25 mouse cellular contexts compared by ENCODE assay signal in genomic region chr2:11219262-11219661, GRCm38 (mm10). TPM values are rescaled to one million over a fixed set of nuclear protein-coding genes. Genes with fewer than 3 reads are reported as not detected.
DNase-seq lines count a peak whose midpoint lies in the region; ATAC-seq and TF ChIP-seq lines count a peak whose summit lies in the region.
"Had no signal": no experiment of that assay in that cellular context is flagged by ENCODE, and none has a peak within 500 bp of the region (broad histone marks: within the 10 kb centered on the region; RNA-seq: fewer than 3 reads in every experiment).

No protein-coding gene starts in this region.

- H3K27ac ChIP-seq in heart, embryonic 12.5 days (ENCODE audit: poor library complexity, severe bottlenecking): no peak overlapping the region
- H3K27ac ChIP-seq in thymus, adult 2 months (ENCODE audit: control insufficient read depth, insufficient read depth, low read length): peak overlapping the region; percentile 66
- H3K27ac ChIP-seq: embryonic facial prominence, embryonic 10.5 days; embryonic facial prominence, embryonic 12.5 days; forebrain, embryonic 13.5 days had no signal

- no peaks in the 10 kb centered on the region for H3K4me1 ChIP-seq in heart, embryonic 12.5 days (replicated peaks)
- H3K4me1 ChIP-seq in thymus, adult 2 months (replicated peaks; ENCODE audit: control insufficient read depth, insufficient read depth, low read length): peaks cover 15% of the 10 kb centered on the region
- H3K4me1 ChIP-seq: embryonic facial prominence, embryonic 10.5 days; embryonic facial prominence, embryonic 12.5 days; forebrain, embryonic 13.5 days had no signal

- H3K9me3 ChIP-seq in heart, embryonic 12.5 days (replicated peaks): no peaks in the 10 kb centered on the region
- H3K9me3 ChIP-seq: embryonic facial prominence, embryonic 10.5 days; embryonic facial prominence, embryonic 12.5 days; forebrain, embryonic 13.5 days; G1E had no signal

- 84% methylated on average over 2 of the region's 2 CpGs for WGBS in heart, embryonic 12.5 days
- WGBS in thymus, adult 2 months: 95% methylated on average over 2 of the region's 2 CpGs

- no peaks in the 10 kb centered on the region for H3K27me3 ChIP-seq in heart, embryonic 12.5 days (replicated peaks)
- no peaks in the 10 kb centered on the region for H3K27me3 ChIP-seq in thymus, adult 2 months (ENCODE audit: control insufficient read depth, insufficient read depth, low read length)
- H3K27me3 ChIP-seq: CH12.LX; embryonic facial prominence, embryonic 12.5 days; forebrain, embryonic 13.5 days had no signal

- no peak overlapping the region for H3K9ac ChIP-seq in heart, embryonic 12.5 days
- H3K9ac ChIP-seq: embryonic facial prominence, embryonic 12.5 days; forebrain, embryonic 13.5 days had no signal

- no peak for ATAC-seq in heart, embryonic 12.5 days (ENCODE audit: insufficient number of reproducible peaks, low FRiP score)
- peak; percentile 35; the same call in 1 of the 2 replicates for ATAC-seq in granulocyte monocyte progenitor cell, adult 5-6 weeks (replicated peaks; ENCODE audit: poor library complexity, severe bottlenecking)
- 0 out of 2 replicates have a peak, but pooled peaks have one; percentile 32 for ATAC-seq in megakaryocyte progenitor cell, adult 5-6 weeks (replicated peaks; ENCODE audit: poor library complexity)
- ATAC-seq: CD4-positive, CD25-positive, alpha-beta regulatory T cell, adult 4 months; forebrain, embryonic 13.5 days; forebrain, embryonic 16.5 days had no signal

- DNase-seq in heart, adult 11 months: peak; percentile 36
- no peak for DNase-seq in thymus, adult 2 months
- DNase-seq in thymus, postnatal 10 days (ENCODE audit: low spot score in 2 of 2): no peak
- no peak for DNase-seq in left cerebral cortex, adult 9 months (ENCODE audit: low spot score in 2 of 2)
- no peak for DNase-seq in kidney, postnatal 36 days
- DNase-seq: adrenal gland, adult 2 months; adrenal gland, postnatal 10 days; adrenal gland, postnatal 25 days; B cell, adult 2 months; cerebellum, adult 11 months; cerebellum, adult 18-20 months; cerebellum, adult 8-10 months; cerebellum, adult 9-11 months; cerebellum, postnatal 14 days; cerebellum, postnatal 36 days had no signal

- TF ChIP-seq POLR2A in thymus, adult 2 months (IDR thresholded peaks at IDR 0.05; ENCODE audit: control insufficient read depth, extremely low read depth, insufficient read depth, low read length, poor library complexity): no peak

- H3K4me3 ChIP-seq in heart, embryonic 12.5 days: no peak overlapping the region
- no peak overlapping the region for H3K4me3 ChIP-seq in thymus, adult 2 months (ENCODE audit: control insufficient read depth, insufficient read depth, low read length)
- H3K4me3 ChIP-seq: embryonic facial prominence, embryonic 10.5 days; embryonic facial prominence, embryonic 12.5 days; forebrain, embryonic 13.5 days had no signal

- no peak overlapping the region for H3K4me2 ChIP-seq in heart, embryonic 12.5 days
- H3K4me2 ChIP-seq: embryonic facial prominence, embryonic 12.5 days; forebrain, embryonic 13.5 days had no signal

- H3K36me3 ChIP-seq in heart, embryonic 12.5 days: no peaks in the 10 kb centered on the region
- no peaks in the 10 kb centered on the region for H3K36me3 ChIP-seq in thymus, adult 2 months (ENCODE audit: control insufficient read depth, insufficient read depth, low read length)
- H3K36me3 ChIP-seq: embryonic facial prominence, embryonic 10.5 days; embryonic facial prominence, embryonic 12.5 days; G1E had no signal

- TF ChIP-seq CTCF in thymus, adult 2 months (IDR thresholded peaks at IDR 0.05; ENCODE audit: borderline replicate concordance, control insufficient read depth, extremely low read depth, insufficient read depth, low read length, poor library complexity): no peak

RNA-seq across cellular contexts. Expression of gene Prkcq, which starts 47.4 kb away (rescaled TPM):
- polyA plus RNA-seq in heart, embryonic 12.5 days (2016; fragmentation: Nextera tagmentation; extraction: Ambion mirVana): 1.1 and 1.5 TPM in 2 replicates
- polyA plus RNA-seq in thymus, adult 2 months (2012; rRNA removed): 48.4 and 48.5 TPM in 2 replicates
- total RNA-seq in granulocyte monocyte progenitor cell, adult 5-6 weeks (2014; fragmentation: Nextera tagmentation): 0.23 and 0.28 TPM in 2 replicates
- total RNA-seq in granulocyte monocyte progenitor cell, adult 5-6 weeks (2017): 0.72 and 0.82 TPM in 2 replicates
- 0.34 and 4.0 TPM in 2 replicates for total RNA-seq in megakaryocyte progenitor cell, adult 5-6 weeks (2015)
- total RNA-seq in megakaryocyte progenitor cell, adult 5-6 weeks (2017): 1.2 and 1.8 TPM in 2 replicates
- total RNA-seq: CH12.LX had no signal
- polyA plus RNA-seq: G1E had no signal
